In genomic region chr9:43698080-43698712, GRCm38 (mm10) we compare ENCODE assay signal across 9 mouse cellular contexts. TPM values are rescaled to one million over a fixed set of nuclear protein-coding genes. Genes with fewer than 3 reads are reported as not detected.
DNase-seq lines count a peak whose midpoint lies in the region; ATAC-seq and TF ChIP-seq lines count a peak whose summit lies in the region.
"Had no signal": no experiment of that assay in that cellular context is flagged by ENCODE, and none has a peak within 500 bp of the region (broad histone marks: within the 10 kb centered on the region; RNA-seq: fewer than 3 reads in every experiment).

No protein-coding gene starts in this region.

- intact Hi-C loops in gastrocnemius, adult 2 months (cut with DNase I) = no loop called here

- WGBS in kidney, embryonic 16.5 days = 13% methylated on average over 8 of the region's 8 CpGs

- H3K4me2 ChIP-seq in kidney, embryonic 16.5 days (replicated peaks; ENCODE audit: low read depth, low read length) = no peak overlapping the region
- H3K4me2 ChIP-seq: hindbrain, embryonic 15.5 days had no signal

- peak; percentile 50 for DNase-seq in gastrocnemius, adult 2 months
- DNase-seq in gastrocnemius, postnatal 25 days = no peak
- DNase-seq in ES-CJ7 (ENCODE audit: low read depth, low spot score) = peak; percentile 97
- DNase-seq in embryo, embryonic 11.5 days (ENCODE audit: low read depth, low spot score) = peak; percentile 80
- no peak for DNase-seq in cerebellum, adult 9-11 months
- DNase-seq in right cerebral cortex, postnatal 36 days (ENCODE audit: low spot score in 2 of 2) = no peak

- no peak overlapping the region for H3K4me3 ChIP-seq in gastrocnemius, adult 2 months
- no peak overlapping the region for H3K4me3 ChIP-seq in kidney, embryonic 16.5 days (ENCODE audit: low read length)
- H3K4me3 ChIP-seq: hindbrain, embryonic 15.5 days had no signal

- 0 out of 2 replicates have a peak, but pooled peaks have one; percentile 0 for TF ChIP-seq CTCF in gastrocnemius, adult 2 months (IDR thresholded peaks at IDR 0.05)

- no peaks in the 10 kb centered on the region for H3K27me3 ChIP-seq in kidney, embryonic 16.5 days (ENCODE audit: insufficient read depth, low read length)
- H3K27me3 ChIP-seq: hindbrain, embryonic 15.5 days had no signal

- H3K9me3 ChIP-seq in kidney, embryonic 16.5 days (ENCODE audit: low read length) = no peaks in the 10 kb centered on the region
- H3K9me3 ChIP-seq: hindbrain, embryonic 15.5 days had no signal

- ATAC-seq in kidney, embryonic 16.5 days (ENCODE audit: low FRiP score, low TSS enrichment) = peak; percentile 80; the same call in 1 of the 2 replicates
- peak; percentile 66; the same call in 1 of the 2 replicates for ATAC-seq in megakaryocyte progenitor cell, adult 5-6 weeks (replicated peaks; ENCODE audit: poor library complexity)

- H3K9ac ChIP-seq in kidney, embryonic 16.5 days (replicated peaks; ENCODE audit: low read length) = no peak overlapping the region
- H3K9ac ChIP-seq: hindbrain, embryonic 15.5 days had no signal

- H3K27ac ChIP-seq in gastrocnemius, adult 2 months = no peak overlapping the region
- H3K27ac ChIP-seq in kidney, embryonic 16.5 days (ENCODE audit: low read length) = no peak overlapping the region
- H3K27ac ChIP-seq: hindbrain, embryonic 15.5 days had no signal

- H3K4me1 ChIP-seq in kidney, embryonic 16.5 days (ENCODE audit: insufficient read depth, low read length) = no peaks in the 10 kb centered on the region

- H3K36me3 ChIP-seq in kidney, embryonic 16.5 days (ENCODE audit: insufficient read depth, low read length) = no peaks in the 10 kb centered on the region
- H3K36me3 ChIP-seq: hindbrain, embryonic 15.5 days had no signal

RNA-seq across cellular contexts. Expression of gene Nectin1, which starts 45.6 kb away (rescaled TPM):
- total RNA-seq in gastrocnemius, adult 2 months (2021) = 1 to 10 TPM; 1.2 to 2.9 TPM
- total RNA-seq in gastrocnemius, postnatal 25 days (2021) = 1 to 10 TPM; 2.1 to 2.6 TPM
- 4.3 and 4.7 TPM in 2 replicates for polyA plus RNA-seq in kidney, embryonic 16.5 days (2015; fragmentation: Nextera tagmentation; extraction: Ambion mirVana)
- 1.7 and 2.0 TPM in 2 replicates for total RNA-seq in megakaryocyte progenitor cell, adult 5-6 weeks (2015)
- 0.08 and 0.54 TPM in 2 replicates for total RNA-seq in megakaryocyte progenitor cell, adult 5-6 weeks (2017)

Comparison
In these comparisons a context has a peak if more than half of its experiments do, and no peak if none do; other contexts are left out.
1. DNase-seq: peak in gastrocnemius, adult 2 months (single experiment), ES-CJ7 (single experiment) and embryo, embryonic 11.5 days (single experiment); none in gastrocnemius, postnatal 25 days (single experiment), cerebellum, adult 9-11 months (single experiment) and right cerebral cortex, postnatal 36 days (0 of 2).